Mouse (Mus musculus) ES-Bruce4 (cell line): Measurements from ENCODE around the gene Fam168a.

Experiments used
- CTCF ChIP-seq: IDR thresholded peaks from one replicate; pipeline ENCODE4 v1.8.1; 2011; ENCODE audit warnings: low read depth, low read length
- EP300 ChIP-seq: IDR thresholded peaks from 2 replicates; pipeline ENCODE4 v1.6.1; 2011; ENCODE audit warnings: low read depth, low read length; ENCODE audit not compliant: insufficient read depth
- POLR2A ChIP-seq: IDR thresholded peaks from one replicate; pipeline ENCODE4 v1.8.1; 2011; ENCODE audit warnings: low read length; ENCODE audit not compliant: insufficient read depth

GRCm38 (mm10) chr7:100840906-100841305 lies 134.5 kb downstream of the Fam168a start:
- TF ChIP-seq CTCF (no peak), POLR2A (no peak), EP300 (no peak)
